ENCODE assay signal across 25 mouse cellular contexts in the genomic region with DNA sequence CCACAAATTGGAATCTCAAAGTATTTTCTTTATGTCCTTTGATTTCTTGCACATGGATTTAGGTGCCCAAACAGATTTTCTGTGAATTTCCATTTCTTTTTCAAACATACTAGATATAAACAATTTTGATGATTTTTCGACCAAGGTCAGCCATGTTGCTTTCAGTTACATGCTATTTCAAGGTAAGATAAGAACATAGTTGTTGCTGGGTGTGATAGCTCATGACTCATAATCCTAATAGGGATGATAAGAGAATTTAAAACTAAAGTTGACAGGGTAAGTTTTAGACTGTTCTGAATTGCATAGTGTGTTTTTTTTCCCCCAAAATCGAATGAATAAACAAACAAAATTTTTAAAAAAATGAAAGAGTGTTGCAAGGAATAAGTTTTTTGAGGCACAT.
A peak's percentile ranks its signal among the peaks of the same experiment; 100 is the strongest.
DNase-seq lines count a peak whose midpoint lies in the region; ATAC-seq and TF ChIP-seq lines count a peak whose summit lies in the region.
"Had no signal": no experiment of that assay in that cellular context is flagged by ENCODE, and none has a peak within 500 bp of the region (broad histone marks: within the 10 kb centered on the region; RNA-seq: fewer than 3 reads in every experiment).

No protein-coding gene starts in this region.

- TF ChIP-seq EP300 in MEL (IDR thresholded peaks at IDR 0.05; ENCODE audit: low read depth in 1 of 2, low read length in 2 of 2), result peak; percentile 82 to 85

- no peaks in the 10 kb centered on the region for H3K79me2 ChIP-seq in MEL (ENCODE audit: control insufficient read depth, insufficient read depth, low read length, poor library complexity)

- no peak for TF ChIP-seq CTCF in MEL (IDR thresholded peaks at IDR 0.05 in 2 of 3, conservative IDR thresholded peaks at IDR 0.05 in 1 of 3; ENCODE audit: control insufficient read depth in 1 of 3, insufficient read depth in 1 of 3, low read depth in 2 of 3, low read length in 3 of 3, poor library complexity in 1 of 3, severe bottlenecking in 1 of 3)

- H3K9me3 ChIP-seq in MEL (replicated peaks; ENCODE audit: insufficient read depth, low read length), result no peaks in the 10 kb centered on the region
- no peaks in the 10 kb centered on the region for H3K9me3 ChIP-seq in kidney, embryonic 14.5 days (ENCODE audit: control insufficient read depth, low read length)
- H3K9me3 ChIP-seq: G1E had no signal

- H3K27ac ChIP-seq in MEL (ENCODE audit: control insufficient read depth, low read depth, low read length), result peak overlapping the region; percentile 77
- no peak overlapping the region for H3K27ac ChIP-seq in kidney, embryonic 14.5 days (ENCODE audit: low read depth, low read length)

- ATAC-seq in kidney, embryonic 14.5 days (ENCODE audit: low FRiP score, low TSS enrichment), result no peak
- ATAC-seq: activated CD4-positive, CD25-positive, alpha-beta regulatory T cell, adult 4 months; CD4-positive, CD25-positive, alpha-beta regulatory T cell, adult 4 months; Patski had no signal

- peak overlapping the region in 1 of 2 experiments; percentile 32; a peak in 1 of 4 replicates for H3K4me3 ChIP-seq in MEL (ENCODE audit: control insufficient read depth in 1 of 2, insufficient read depth in 1 of 2, low read depth in 2 of 2, low read length in 2 of 2)
- H3K4me3 ChIP-seq in kidney, embryonic 14.5 days (ENCODE audit: low read length), result no peak overlapping the region

- WGBS in kidney, embryonic 14.5 days, result 76% methylated on average over 2 of the region's 2 CpGs

- TF ChIP-seq RAD21 in MEL (IDR thresholded peaks at IDR 0.05; ENCODE audit: low read depth, low read length), result no peak

- H3K4me1 ChIP-seq in MEL (ENCODE audit: control insufficient read depth in 1 of 2, insufficient read depth in 2 of 2, low read length in 2 of 2), result peaks cover 0 to 16% of the 10 kb centered on the region in 2 experiments; a peak in 2 of 4 replicates
- no peaks in the 10 kb centered on the region for H3K4me1 ChIP-seq in kidney, embryonic 14.5 days (ENCODE audit: control insufficient read depth, insufficient read depth, low read length)

- no peaks in the 10 kb centered on the region for H3K27me3 ChIP-seq in MEL (ENCODE audit: control insufficient read depth in 1 of 2, insufficient read depth in 2 of 2, low read length in 2 of 2)
- H3K27me3 ChIP-seq in kidney, embryonic 14.5 days (ENCODE audit: control insufficient read depth, insufficient read depth, low read length), result no peaks in the 10 kb centered on the region
- H3K27me3 ChIP-seq: CH12.LX, Patski had no signal

- 0 out of 2 replicates have a peak overlapping the region, but pooled peaks have one; percentile 18 for H3K9ac ChIP-seq in MEL (ENCODE audit: control insufficient read depth, low read depth, low read length, poor library complexity, severe bottlenecking)
- H3K9ac ChIP-seq in kidney, embryonic 14.5 days (ENCODE audit: low read depth, low read length), result no peak overlapping the region

- peaks cover 0 to 24% of the 10 kb centered on the region in 2 experiments; a peak in 2 of 4 replicates for H3K36me3 ChIP-seq in MEL (ENCODE audit: control insufficient read depth in 1 of 2, insufficient read depth in 2 of 2, low read length in 2 of 2)
- no peaks in the 10 kb centered on the region for H3K36me3 ChIP-seq in kidney, embryonic 14.5 days (ENCODE audit: control insufficient read depth, insufficient read depth, low read length)
- H3K36me3 ChIP-seq: G1E had no signal

- DNase-seq in 3T3-L1 (ENCODE audit: low read depth, low spot score) (peak; percentile 31), 416B (ENCODE audit: low read depth) (peak; percentile 71), MEL (ENCODE audit: low read depth, low spot score) (peak; percentile 47)
- DNase-seq in T-cell, adult 2 months (ENCODE audit: low spot score), result no peak
- no peak for DNase-seq in frontal cortex, postnatal 25 days (ENCODE audit: low spot score in 2 of 2)
- DNase-seq: adrenal gland, adult 2 months; adrenal gland, adult 8-10 months; adrenal gland, postnatal 10 days; adrenal gland, postnatal 14 days; adrenal gland, postnatal 25 days; adrenal gland, postnatal 36 days; B cell, adult 2 months; cerebellum, adult 11 months; cerebellum, adult 11-12 months; cerebellum, adult 18-20 months; cerebellum, adult 2 months; cerebellum, adult 8-10 months; cerebellum, adult 9-10 months; cerebellum, adult 9-11 months had no signal

- no peak for TF ChIP-seq POLR2A in MEL (IDR thresholded peaks at IDR 0.05; ENCODE audit: control insufficient read depth in 1 of 2, insufficient read depth in 1 of 2, low read depth in 1 of 2, low read length in 2 of 2, poor library complexity in 1 of 2)

- no peak overlapping the region for H3K4me2 ChIP-seq in kidney, embryonic 14.5 days (replicated peaks; ENCODE audit: low read depth, low read length)

TF ChIP-seq in MEL, 35 proteins besides CTCF, POLR2A, EP300 and RAD21:
- TF ChIP-seq ETS1 (IDR thresholded peaks at IDR 0.05; ENCODE audit: low read depth, low read length) (peak; percentile 53), BHLHE40 (IDR thresholded peaks at IDR 0.05; ENCODE audit: borderline replicate concordance, low read depth, low read length) (no peak), SIN3A (IDR thresholded peaks at IDR 0.05; ENCODE audit: low read length) (no peak), TCF12 (IDR thresholded peaks at IDR 0.05; ENCODE audit: low read depth, low read length) (peak; percentile 52; the same call in 1 of the 2 replicates), RCOR1 (IDR thresholded peaks at IDR 0.05; ENCODE audit: low read depth, low read length) (peak; percentile 46; the same call in 1 of the 2 replicates), TBP (IDR thresholded peaks at IDR 0.05; ENCODE audit: low read depth, low read length) (no peak), MYC (IDR thresholded peaks at IDR 0.05; ENCODE audit: low read depth, low read length) (no peak), USF1 (IDR thresholded peaks at IDR 0.05; ENCODE audit: low read depth, low read length) (no peak), HCFC1 (IDR thresholded peaks at IDR 0.05; ENCODE audit: low read depth, low read length) (no peak), USF2 (IDR thresholded peaks at IDR 0.05; ENCODE audit: borderline replicate concordance in 1 of 2, insufficient read depth in 1 of 2, low read depth in 1 of 2, low read length in 2 of 2) (no peak), UBTF (IDR thresholded peaks at IDR 0.05; ENCODE audit: borderline replicate concordance, insufficient read depth, low read depth, low read length) (no peak), POLR2AphosphoS2 (IDR thresholded peaks at IDR 0.05; ENCODE audit: low read length) (no peak), ZNF384 (IDR thresholded peaks at IDR 0.05; ENCODE audit: low read depth, low read length) (0 out of 2 replicates have a peak, but pooled peaks have one; percentile 7), POLR2AphosphoS5 (IDR thresholded peaks at IDR 0.05; ENCODE audit: borderline replicate concordance, low read depth, low read length) (no peak), NRF1 (IDR thresholded peaks at IDR 0.05; ENCODE audit: insufficient read depth, low read depth, low read length, poor library complexity, severe bottlenecking) (no peak), CHD1 (IDR thresholded peaks at IDR 0.05; ENCODE audit: low read depth, low read length) (no peak), ELF1 (IDR thresholded peaks at IDR 0.05; ENCODE audit: low read depth, low read length) (no peak), JUND (IDR thresholded peaks at IDR 0.05; ENCODE audit: low read depth, low read length) (no peak), TAL1 (IDR thresholded peaks at IDR 0.05; ENCODE audit: low read length) (no peak), CHD2 (IDR thresholded peaks at IDR 0.05; ENCODE audit: low read length) (no peak), KAT2A (conservative IDR thresholded peaks at IDR 0.05; ENCODE audit: low read depth, low read length) (no peak), GATA1 (IDR thresholded peaks at IDR 0.05; ENCODE audit: low read depth, low read length) (peak; percentile 84), MEF2A (IDR thresholded peaks at IDR 0.05; ENCODE audit: extremely low read depth, insufficient replicate concordance, low read depth, low read length, poor library complexity, severe bottlenecking) (no peak), NELFE (IDR thresholded peaks at IDR 0.05; ENCODE audit: low read depth, low read length) (no peak), MYB (IDR thresholded peaks at IDR 0.05; ENCODE audit: low read depth, low read length) (peak; percentile 54; the same call in 1 of the 2 replicates), ZC3H11A (IDR thresholded peaks at IDR 0.05; ENCODE audit: low read depth, low read length) (no peak), SMC3 (IDR thresholded peaks at IDR 0.05; ENCODE audit: low read depth, low read length) (no peak), MXI1 (IDR thresholded peaks at IDR 0.05; ENCODE audit: low read depth, low read length) (no peak; the same call in 1 of the 2 replicates)

Comparison
In these comparisons a context has a peak if more than half of its experiments do, and no peak if none do; other contexts are left out.
1. DNase-seq: peak in 3T3-L1 (single experiment), 416B (single experiment) and MEL (single experiment); none in T-cell, adult 2 months (single experiment) and frontal cortex, postnatal 25 days (0 of 2).